Mouse (Mus musculus): ENCODE results near the gene Slc30a2. TPM values are rescaled to one million over a fixed set of nuclear protein-coding genes. Genes with fewer than 3 reads are reported as not detected.
A peak's percentile ranks its signal among the peaks of the same experiment; 100 is the strongest.

The Slc30a2 gene
- polyA plus RNA-seq, 1 experiment = 2.0 TPM

DNA sequence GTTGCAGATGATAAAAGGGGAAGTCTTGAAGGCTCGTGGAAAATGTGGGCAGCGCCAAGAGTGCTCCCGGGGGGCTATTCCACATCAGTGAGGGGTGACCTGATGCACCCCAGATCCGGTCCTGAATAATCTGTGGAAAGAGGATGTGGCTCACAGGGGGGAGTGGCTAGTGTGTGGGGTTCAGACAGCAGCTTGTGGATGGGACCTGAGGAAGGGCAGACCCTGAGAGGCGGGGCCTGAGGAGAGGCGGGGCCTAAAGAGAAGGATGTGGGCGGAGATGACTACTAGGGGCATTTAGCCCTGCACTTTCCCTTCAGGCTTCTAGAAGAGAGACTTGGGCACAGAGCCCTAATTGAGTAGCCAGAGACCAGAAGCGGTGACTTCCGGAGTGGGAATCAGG is 19.6 kb downstream of the Slc30a2 start:
- H3K27ac ChIP-seq (ENCODE audit: control insufficient read depth, insufficient read depth, low read length) = peak overlapping the region; percentile 16; the same call in 1 of the 2 replicates
- DNase-seq = peak; percentile 82
- peaks cover 38% of the 10 kb centered on the region for H3K4me1 ChIP-seq (replicated peaks; ENCODE audit: control insufficient read depth, insufficient read depth, low read length)
- under 1% methylated on average over 9 of the region's 9 CpGs for WGBS
- H3K27me3 ChIP-seq (ENCODE audit: control insufficient read depth, insufficient read depth, low read length) = no peaks in the 10 kb centered on the region
- no peaks in the 10 kb centered on the region for H3K36me3 ChIP-seq (ENCODE audit: control insufficient read depth, insufficient read depth, low read length)
- H3K4me3 ChIP-seq (ENCODE audit: control insufficient read depth, insufficient read depth, low read length) = peak overlapping the region; percentile 12; the same call in 1 of the 2 replicates
- TF ChIP-seq CTCF (IDR thresholded peaks at IDR 0.05; ENCODE audit: borderline replicate concordance, control insufficient read depth, extremely low read depth, insufficient read depth, low read length, poor library complexity) (no peak), POLR2A (IDR thresholded peaks at IDR 0.05; ENCODE audit: control insufficient read depth, extremely low read depth, insufficient read depth, low read length, poor library complexity) (no peak)

DNA sequence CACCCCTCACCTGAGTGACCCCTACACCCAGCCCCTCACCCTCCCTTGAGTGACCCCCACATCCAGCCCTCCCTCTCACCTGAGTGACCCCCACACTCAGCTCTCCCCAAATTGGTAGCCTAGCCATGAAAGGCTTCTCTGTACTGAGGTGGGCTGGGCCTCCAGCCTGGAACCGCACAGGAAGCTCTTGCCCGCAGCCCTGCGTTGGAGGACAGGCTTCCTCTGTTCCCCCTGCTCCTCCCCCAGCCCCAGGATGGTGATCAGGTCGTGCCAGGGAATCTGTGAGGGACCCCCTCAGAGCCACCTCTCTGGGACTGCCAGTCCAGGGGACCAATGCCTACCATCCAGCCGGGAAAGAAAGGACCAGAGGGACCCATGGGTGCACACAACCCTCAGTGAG is 22.3 kb downstream of the Slc30a2 start:
- TF ChIP-seq CTCF (IDR thresholded peaks at IDR 0.05; ENCODE audit: borderline replicate concordance, control insufficient read depth, extremely low read depth, insufficient read depth, low read length, poor library complexity) = no peak
- TF ChIP-seq POLR2A (IDR thresholded peaks at IDR 0.05; ENCODE audit: control insufficient read depth, extremely low read depth, insufficient read depth, low read length, poor library complexity) = no peak
- Histone ChIP-seq H3K36me3 (ENCODE audit: control insufficient read depth, insufficient read depth, low read length) (no peaks in the 10 kb centered on the region), H3K4me3 (ENCODE audit: control insufficient read depth, insufficient read depth, low read length) (no peak overlapping the region), H3K4me1 (replicated peaks; ENCODE audit: control insufficient read depth, insufficient read depth, low read length) (peaks cover 38% of the 10 kb centered on the region), H3K27ac (ENCODE audit: control insufficient read depth, insufficient read depth, low read length) (no peak overlapping the region), H3K27me3 (ENCODE audit: control insufficient read depth, insufficient read depth, low read length) (no peaks in the 10 kb centered on the region)
- WGBS = 7% methylated on average over 5 of the region's 5 CpGs
- DNase-seq = no peak

- H3K4me1 ChIP-seq (replicated peaks; ENCODE audit: control insufficient read depth, insufficient read depth, low read length) = peaks cover 19% of the 10 kb centered on the region
- WGBS = 14% methylated on average over 18 of the region's 18 CpGs
- TF ChIP-seq POLR2A (IDR thresholded peaks at IDR 0.05; ENCODE audit: control insufficient read depth, extremely low read depth, insufficient read depth, low read length, poor library complexity) (no peak), CTCF (IDR thresholded peaks at IDR 0.05; ENCODE audit: borderline replicate concordance, control insufficient read depth, extremely low read depth, insufficient read depth, low read length, poor library complexity) (no peak)
Measured at GRCm38 (mm10) chr4:134370649-134371221, 27.8 kb downstream of the Slc30a2 start.

GRCm38 (mm10) chr4:134371316-134371855 is 28.4 kb downstream of the Slc30a2 start:
- Histone ChIP-seq H3K4me1 (replicated peaks; ENCODE audit: control insufficient read depth, insufficient read depth, low read length) (peaks cover 19% of the 10 kb centered on the region), H3K27ac (ENCODE audit: control insufficient read depth, insufficient read depth, low read length) (no peak overlapping the region), H3K27me3 (ENCODE audit: control insufficient read depth, insufficient read depth, low read length) (peaks cover 19% of the 10 kb centered on the region; the same call in 1 of the 2 replicates), H3K4me3 (ENCODE audit: control insufficient read depth, insufficient read depth, low read length) (peak overlapping the region; percentile 39), H3K36me3 (ENCODE audit: control insufficient read depth, insufficient read depth, low read length) (no peaks in the 10 kb centered on the region)
- no peak for TF ChIP-seq CTCF (IDR thresholded peaks at IDR 0.05; ENCODE audit: borderline replicate concordance, control insufficient read depth, extremely low read depth, insufficient read depth, low read length, poor library complexity)
- TF ChIP-seq POLR2A (IDR thresholded peaks at IDR 0.05; ENCODE audit: control insufficient read depth, extremely low read depth, insufficient read depth, low read length, poor library complexity) = no peak
- WGBS = 5% methylated on average over 17 of the region's 17 CpGs
- no peak for DNase-seq

More at GRCm38 (mm10) chr4:134370649-134371221, 27.8 kb downstream of the Slc30a2 start:
- no peak for DNase-seq
- Histone ChIP-seq H3K36me3 (ENCODE audit: control insufficient read depth, insufficient read depth, low read length) (no peaks in the 10 kb centered on the region), H3K4me3 (ENCODE audit: control insufficient read depth, insufficient read depth, low read length) (no peak overlapping the region; the same call in 1 of the 2 replicates), H3K27me3 (ENCODE audit: control insufficient read depth, insufficient read depth, low read length) (peaks cover 19% of the 10 kb centered on the region; the same call in 1 of the 2 replicates), H3K27ac (ENCODE audit: control insufficient read depth, insufficient read depth, low read length) (no peak overlapping the region)

- DNase-seq = peak; percentile 71
- Histone ChIP-seq H3K27me3 (ENCODE audit: control insufficient read depth, insufficient read depth, low read length) (peaks cover 19% of the 10 kb centered on the region; the same call in 1 of the 2 replicates), H3K4me3 (ENCODE audit: control insufficient read depth, insufficient read depth, low read length) (peak overlapping the region; percentile 39), H3K4me1 (replicated peaks; ENCODE audit: control insufficient read depth, insufficient read depth, low read length) (peaks cover 19% of the 10 kb centered on the region), H3K36me3 (ENCODE audit: control insufficient read depth, insufficient read depth, low read length) (no peaks in the 10 kb centered on the region), H3K27ac (ENCODE audit: control insufficient read depth, insufficient read depth, low read length) (no peak overlapping the region)
- no peak for TF ChIP-seq CTCF (IDR thresholded peaks at IDR 0.05; ENCODE audit: borderline replicate concordance, control insufficient read depth, extremely low read depth, insufficient read depth, low read length, poor library complexity)
- no peak for TF ChIP-seq POLR2A (IDR thresholded peaks at IDR 0.05; ENCODE audit: control insufficient read depth, extremely low read depth, insufficient read depth, low read length, poor library complexity)
- under 1% methylated on average over 16 of the region's 16 CpGs for WGBS
Measured at GRCm38 (mm10) chr4:134372294-134372747, 29.3 kb downstream of the Slc30a2 start.

DNA sequence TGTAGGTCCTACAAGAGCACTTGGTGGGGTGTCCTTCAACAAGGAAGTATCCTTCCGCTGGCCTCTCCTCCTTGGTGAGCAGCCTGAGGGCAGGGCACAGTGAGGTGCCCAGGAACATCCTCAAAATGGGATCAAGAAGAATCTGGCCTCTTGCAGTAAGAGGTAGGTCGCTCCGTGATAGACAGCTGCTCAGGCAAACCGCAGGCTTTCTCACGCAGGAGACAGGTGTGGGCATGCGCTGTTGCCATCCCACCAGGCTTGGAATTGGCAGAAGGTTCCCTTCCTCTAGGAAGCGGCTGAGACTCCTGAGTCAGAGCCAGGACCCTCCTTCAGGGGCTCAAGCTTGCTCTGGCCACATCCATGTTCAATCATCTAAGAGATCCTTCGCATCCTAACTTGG is 30.3 kb downstream of the Slc30a2 start:
- Histone ChIP-seq H3K27me3 (ENCODE audit: control insufficient read depth, insufficient read depth, low read length) (peaks cover 19% of the 10 kb centered on the region; the same call in 1 of the 2 replicates), H3K36me3 (ENCODE audit: control insufficient read depth, insufficient read depth, low read length) (no peaks in the 10 kb centered on the region), H3K4me1 (replicated peaks; ENCODE audit: control insufficient read depth, insufficient read depth, low read length) (peaks cover 19% of the 10 kb centered on the region), H3K27ac (ENCODE audit: control insufficient read depth, insufficient read depth, low read length) (no peak overlapping the region), H3K4me3 (ENCODE audit: control insufficient read depth, insufficient read depth, low read length) (no peak overlapping the region)
- no peak for TF ChIP-seq CTCF (IDR thresholded peaks at IDR 0.05; ENCODE audit: borderline replicate concordance, control insufficient read depth, extremely low read depth, insufficient read depth, low read length, poor library complexity)
- TF ChIP-seq POLR2A (IDR thresholded peaks at IDR 0.05; ENCODE audit: control insufficient read depth, extremely low read depth, insufficient read depth, low read length, poor library complexity) = no peak
- DNase-seq = no peak
- 93% methylated on average over 8 of the region's 8 CpGs for WGBS

All from thymus, adult 2 months (tissue).